Mouse (Mus musculus): ENCODE measurements around the gene Ddc.

- no peak for TF ChIP-seq USF1 (IDR thresholded peaks at IDR 0.05; ENCODE audit: low read depth, low read length)
- TF ChIP-seq MAX (IDR thresholded peaks at IDR 0.05; ENCODE audit: low read length): no peak
- TF ChIP-seq HCFC1 (IDR thresholded peaks at IDR 0.05; ENCODE audit: low read depth, low read length): no peak
- no peak for TF ChIP-seq CTCF (IDR thresholded peaks at IDR 0.05 in 2 of 3, conservative IDR thresholded peaks at IDR 0.05 in 1 of 3; ENCODE audit: control insufficient read depth in 1 of 3, insufficient read depth in 1 of 3, low read depth in 2 of 3, low read length in 3 of 3, poor library complexity in 1 of 3, severe bottlenecking in 1 of 3)
- TF ChIP-seq GATA1 (IDR thresholded peaks at IDR 0.05; ENCODE audit: low read depth, low read length): no peak
- TF ChIP-seq TBP (IDR thresholded peaks at IDR 0.05; ENCODE audit: low read depth, low read length): no peak
- no peak for TF ChIP-seq POLR2A (IDR thresholded peaks at IDR 0.05; ENCODE audit: control insufficient read depth in 1 of 2, insufficient read depth in 1 of 2, low read depth in 1 of 2, low read length in 2 of 2, poor library complexity in 1 of 2)
- no peak for TF ChIP-seq MYC (IDR thresholded peaks at IDR 0.05; ENCODE audit: low read depth, low read length)
- TF ChIP-seq E2F4 (IDR thresholded peaks at IDR 0.05; ENCODE audit: borderline replicate concordance, low read depth, low read length): no peak
- no peak for TF ChIP-seq EP300 (IDR thresholded peaks at IDR 0.05; ENCODE audit: low read depth in 1 of 2, low read length in 2 of 2)
Observed at GRCm38 (mm10) chr11:11785457-11785856, 112.5 kb downstream of the Ddc start.

Data from MEL (cell line).